Mouse (Mus musculus) heart, embryonic 15.5 days (tissue): ENCODE measurements around the gene Defa22. TPM values are rescaled to one million over a fixed set of nuclear protein-coding genes. Genes with fewer than 3 reads are reported as not detected.
"Not testable (repeated sequence)": the region's sequence is repeated elsewhere in the genome, so short reads cannot be mapped to it uniquely, and the experiment has no call there.

Source experiments
- ATAC-seq: fragments of 200-750 bp; cut with Nextera tagmentation; replicated peaks from 2 replicates; pipeline ENCODE4 v1.8.0; 2017; ENCODE audit warnings: low read depth, moderate TSS enrichment; ENCODE audit not compliant: insufficient number of reproducible peaks, insufficient read depth, low FRiP score
- H3K27ac ChIP-seq: fragments of 300-500 bp; sonication (generic); 2 replicates; pipeline ENCODE4 v1.5.1; 2015; ENCODE audit warnings: mild to moderate bottlenecking, inconsistent platforms
- H3K27me3 ChIP-seq: fragments of 300-500 bp; sonication (generic); 2 replicates; pipeline ENCODE4 v1.6.1; 2015; ENCODE audit warnings: inconsistent platforms
- H3K36me3 ChIP-seq: fragments of 300-500 bp; sonication (generic); 2 replicates; pipeline ENCODE4 v1.6.1; 2015; ENCODE audit warnings: mild to moderate bottlenecking, inconsistent platforms
- H3K4me1 ChIP-seq: fragments of 300-500 bp; sonication (generic); replicated peaks from 2 replicates; pipeline ENCODE4 v1.6.1; 2015; ENCODE audit warnings: inconsistent platforms
- H3K4me2 ChIP-seq: fragments of 300-500 bp; sonication (generic); 2 replicates; pipeline ENCODE4 v1.6.1; 2015; ENCODE audit warnings: inconsistent platforms, mild to moderate bottlenecking, moderate library complexity
- H3K4me3 ChIP-seq: fragments of 300-500 bp; sonication (generic); 2 replicates; pipeline ENCODE4 v1.5.1; 2015; ENCODE audit warnings: mild to moderate bottlenecking, inconsistent platforms
- H3K9ac ChIP-seq: fragments of 300-500 bp; sonication (generic); 2 replicates; pipeline ENCODE4 v1.6.1; 2015; ENCODE audit warnings: mild to moderate bottlenecking, inconsistent platforms
- H3K9me3 ChIP-seq: fragments of 300-500 bp; sonication (generic); replicated peaks from 2 replicates; pipeline ENCODE4 v1.6.1; 2016; ENCODE audit warnings: inconsistent platforms
- WGBS: fragments of 180-500 bp; shearing (Covaris S2); methylation state at CpG from one replicate; pipeline ENCODE4 v1.1.7; 2015; ENCODE audit warnings: mixed read lengths; 5-methylcytosine and 5-hydroxymethylcytosine counted together
- polyA plus RNA-seq: library from polyadenylated mRNA; unstranded; fragments of >200 nt; fragmentation: Nextera tagmentation; extraction: Ambion mirVana; gene quantifications from 2 replicates; pipeline ENCODE4 v1.2.1, GENCODE M21; 2015

The Defa22 gene
- polyA plus RNA-seq, result not detected in 2 replicates

GRCm38 (mm10) chr8:21161977-21162376 lies at the start of gene Defa22:
Defa22 (plus strand) TSS chr8:21162277.
- H3K27me3 ChIP-seq, H3K9me3 ChIP-seq, H3K4me2 ChIP-seq, ATAC-seq, H3K9ac ChIP-seq, H3K4me1 ChIP-seq, H3K4me3 ChIP-seq, H3K36me3 ChIP-seq, H3K27ac ChIP-seq: not testable (repeated sequence)
- WGBS, result no CpG with 5 or more reads among the region's 1 CpGs

GRCm38 (mm10) chr8:21134342-21134741 lies 27.7 kb upstream of the Defa22 start, which contains the start of gene Defa30:
Defa30 (plus strand) TSS chr8:21134642.
- H3K27ac ChIP-seq, ATAC-seq, H3K36me3 ChIP-seq, H3K4me1 ChIP-seq, H3K9ac ChIP-seq, H3K9me3 ChIP-seq, H3K27me3 ChIP-seq, H3K4me3 ChIP-seq, H3K4me2 ChIP-seq: not testable (repeated sequence)
- WGBS, result 39% methylated on average over 3 of the region's 3 CpGs

GRCm38 (mm10) chr8:21191314-21191713 lies 29.2 kb downstream of the Defa22 start, which contains the start of gene Defa31:
Defa31 (plus strand) TSS chr8:21191614.
- not testable (repeated sequence) for H3K4me3 ChIP-seq, H3K9ac ChIP-seq, H3K27ac ChIP-seq, H3K36me3 ChIP-seq, H3K4me2 ChIP-seq, H3K4me1 ChIP-seq, H3K9me3 ChIP-seq, H3K27me3 ChIP-seq, ATAC-seq
- WGBS, result no CpG with 5 or more reads among the region's 1 CpGs

GRCm38 (mm10) chr8:21201261-21201660 lies 39.2 kb downstream of the Defa22 start, which contains the start of gene Gm15293:
Gm15293 (plus strand) TSS chr8:21201561.
- H3K9me3 ChIP-seq, H3K27me3 ChIP-seq, H3K4me1 ChIP-seq, H3K9ac ChIP-seq, H3K4me2 ChIP-seq, H3K27ac ChIP-seq, H3K36me3 ChIP-seq, H3K4me3 ChIP-seq, ATAC-seq: not testable (repeated sequence)
- WGBS, result no CpG with 5 or more reads among the region's 1 CpGs

Other genes with a start within 250 kb of the Defa22 start
- not detected in 2 replicates for gene Gm6040, start 240.2 kb upstream of the Defa22 start, polyA plus RNA-seq
- gene AY761185, start 217.6 kb upstream of the Defa22 start, polyA plus RNA-seq, result not detected in 2 replicates
- not detected in 2 replicates for gene Defa21, start 136.7 kb upstream of the Defa22 start, polyA plus RNA-seq
- not detected in 2 replicates for gene Defa23, start 107.2 kb upstream of the Defa22 start, polyA plus RNA-seq
- gene Defa35, start 97.2 kb upstream of the Defa22 start, polyA plus RNA-seq, result not detected in 2 replicates
- gene Defa25, start 77.8 kb upstream of the Defa22 start, polyA plus RNA-seq, result not detected in 2 replicates
- gene Gm14851, start 66.2 kb upstream of the Defa22 start, polyA plus RNA-seq, result not detected in 2 replicates
- not detected in 2 replicates for gene Defa30, start 27.6 kb upstream of the Defa22 start, polyA plus RNA-seq
- not detected in 2 replicates for gene Defa31, start 29.3 kb downstream of the Defa22 start, polyA plus RNA-seq
- gene Gm15293, start 39.3 kb downstream of the Defa22 start, polyA plus RNA-seq, result not detected in 2 replicates
- not detected in 2 replicates for gene Gm15292, start 87.5 kb downstream of the Defa22 start, polyA plus RNA-seq
- gene Defa27, start 153.3 kb downstream of the Defa22 start, polyA plus RNA-seq, result not detected in 2 replicates
- not detected in 2 replicates for gene Defa29, start 164.7 kb downstream of the Defa22 start, polyA plus RNA-seq
- not detected in 2 replicates for gene Defa2, start 216.2 kb downstream of the Defa22 start, polyA plus RNA-seq
- gene Defa33, start 229.5 kb downstream of the Defa22 start, polyA plus RNA-seq, result not detected in 2 replicates